ENCODE assay signal across 9 mouse cellular contexts in genomic region chr5:81519497-81520382, GRCm38 (mm10).
DNase-seq lines count a peak whose midpoint lies in the region; ATAC-seq and TF ChIP-seq lines count a peak whose summit lies in the region.
"Had no signal": no experiment of that assay in that cellular context is flagged by ENCODE, and none has a peak within 500 bp of the region (broad histone marks: within the 10 kb centered on the region; RNA-seq: fewer than 3 reads in every experiment).

No protein-coding gene starts in this region.

- no peaks in the 10 kb centered on the region for H3K27me3 ChIP-seq in liver, embryonic 12.5 days (replicated peaks)
- H3K27me3 ChIP-seq in heart, postnatal 0 days (ENCODE audit: control insufficient read depth, insufficient read depth, low read length), result no peaks in the 10 kb centered on the region
- H3K27me3 ChIP-seq: limb, embryonic 12.5 days had no signal

- no peaks in the 10 kb centered on the region for H3K4me1 ChIP-seq in liver, embryonic 12.5 days
- 0 out of 2 replicates have a peak, but pooled peaks cover 5% of the 10 kb centered on the region for H3K4me1 ChIP-seq in heart, postnatal 0 days (ENCODE audit: control insufficient read depth, insufficient read depth)

- no peaks in the 10 kb centered on the region for H3K9me3 ChIP-seq in liver, embryonic 12.5 days (replicated peaks)
- H3K9me3 ChIP-seq in heart, postnatal 0 days (replicated peaks; ENCODE audit: control insufficient read depth, low read length), result no peaks in the 10 kb centered on the region

- no peak overlapping the region for H3K9ac ChIP-seq in liver, embryonic 12.5 days
- H3K9ac ChIP-seq in heart, postnatal 0 days (replicated peaks; ENCODE audit: low read depth, low read length), result no peak overlapping the region
- H3K9ac ChIP-seq: limb, embryonic 12.5 days had no signal

- no peak overlapping the region for H3K27ac ChIP-seq in liver, embryonic 12.5 days
- H3K27ac ChIP-seq in heart, postnatal 0 days (ENCODE audit: low read depth), result no peak overlapping the region
- H3K27ac ChIP-seq: limb, embryonic 12.5 days had no signal

- no peak overlapping the region for H3K4me3 ChIP-seq in liver, embryonic 12.5 days
- H3K4me3 ChIP-seq in heart, postnatal 0 days (ENCODE audit: low read depth, low read length), result peak overlapping the region; percentile 28
- H3K4me3 ChIP-seq: limb, embryonic 12.5 days had no signal

- H3K36me3 ChIP-seq in liver, embryonic 12.5 days, result no peaks in the 10 kb centered on the region
- H3K36me3 ChIP-seq in heart, postnatal 0 days (replicated peaks; ENCODE audit: control insufficient read depth, insufficient read depth, low read length), result no peaks in the 10 kb centered on the region
- H3K36me3 ChIP-seq: limb, embryonic 12.5 days had no signal

- no peak overlapping the region for H3K4me2 ChIP-seq in liver, embryonic 12.5 days
- peak overlapping the region; percentile 35 for H3K4me2 ChIP-seq in heart, postnatal 0 days (ENCODE audit: low read depth, low read length)
- H3K4me2 ChIP-seq: limb, embryonic 12.5 days had no signal

- ATAC-seq in liver, embryonic 12.5 days, result no peak
- peak; percentile 44 for ATAC-seq in heart, postnatal 0 days (ENCODE audit: insufficient read depth, low read depth)

- TF ChIP-seq EP300 in heart, postnatal 0 days (IDR thresholded peaks at IDR 0.05; ENCODE audit: low read depth), result no peak

- WGBS in liver, embryonic 12.5 days (ENCODE audit: insufficient replicate concordance), result 29% methylated on average over 11 of the region's 11 CpGs
- 16% methylated on average over 11 of the region's 11 CpGs for WGBS in heart, postnatal 0 days

- TF ChIP-seq CTCF in heart, postnatal 0 days (IDR thresholded peaks at IDR 0.05; ENCODE audit: low read depth), result peak; percentile 67

- DNase-seq in liver, result peak; percentile 10
- DNase-seq in embryo, embryonic 9.5 days (ENCODE audit: extremely low spot score), result peak; percentile 52
- peak; percentile 60 for DNase-seq in heart, postnatal 0 days (ENCODE audit: low spot score)
- peak; percentile 54 for DNase-seq in kidney, postnatal 25 days
- peak; percentile 74 for DNase-seq in lung, postnatal 10 days
- DNase-seq in right cerebral cortex, postnatal 14 days, result peak; percentile 31
- no peak for DNase-seq in thymus, postnatal 36 days

Comparison
In these comparisons a context has a peak if more than half of its experiments do, and no peak if none do; other contexts are left out.
1. DNase-seq: peak in liver (single experiment), embryo, embryonic 9.5 days (single experiment), heart, postnatal 0 days (single experiment), kidney, postnatal 25 days (2 of 2), lung, postnatal 10 days (single experiment) and right cerebral cortex, postnatal 14 days (single experiment); none in thymus, postnatal 36 days (0 of 2).